Mouse (Mus musculus): ENCODE measurements at regions not wholly inside any gene's neighbourhood (a gene's known extent, or its start where the extent isn't known, plus 50 kb on each side); places are given as distances from the start of the nearest gene placed in this dataset.

GRCm38 (mm10) chr3:52859848-52860247 is 157.2 kb downstream of the Cog6 start:
- no peak for DNase-seq

GRCm38 (mm10) chr3:52859266-52859825 is 157.7 kb downstream of the Cog6 start:
- DNase-seq, result no peak

GRCm38 (mm10) chr3:52858259-52858658 is 158.8 kb downstream of the Cog6 start:
- no peak for DNase-seq

DNA sequence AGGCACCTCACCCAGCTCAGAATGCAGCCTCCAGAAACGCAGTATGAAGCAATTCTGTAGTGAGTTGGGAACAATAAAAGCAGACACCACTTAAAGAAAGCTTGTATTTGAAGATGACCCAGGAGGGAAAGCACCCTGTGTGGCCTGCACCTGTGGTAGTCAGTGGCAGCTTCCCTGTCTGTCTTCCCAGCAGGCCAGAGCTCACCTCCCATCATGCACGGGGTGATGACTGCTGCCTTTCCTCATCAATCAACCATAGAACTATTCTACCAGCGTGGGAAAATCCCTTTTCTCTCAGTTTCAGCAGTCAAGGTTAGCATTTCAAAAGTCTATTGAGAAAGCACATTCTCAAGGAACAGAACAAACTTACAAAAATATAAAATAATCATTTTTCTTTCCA is 160.0 kb downstream of the Cog6 start:
- no peak for DNase-seq

GRCm38 (mm10) chr3:52854560-52854959 is 162.5 kb downstream of the Cog6 start:
- no peak for DNase-seq

- DNase-seq, result no peak
Observed at GRCm38 (mm10) chr3:52853126-52853525, 163.9 kb downstream of the Cog6 start.

- DNase-seq, result no peak
Observed at GRCm38 (mm10) chr3:52845166-52845565, 171.9 kb downstream of the Cog6 start.

GRCm38 (mm10) chr3:52843998-52844397 is 173.0 kb downstream of the Cog6 start:
- peak; percentile 81 for DNase-seq

DNA sequence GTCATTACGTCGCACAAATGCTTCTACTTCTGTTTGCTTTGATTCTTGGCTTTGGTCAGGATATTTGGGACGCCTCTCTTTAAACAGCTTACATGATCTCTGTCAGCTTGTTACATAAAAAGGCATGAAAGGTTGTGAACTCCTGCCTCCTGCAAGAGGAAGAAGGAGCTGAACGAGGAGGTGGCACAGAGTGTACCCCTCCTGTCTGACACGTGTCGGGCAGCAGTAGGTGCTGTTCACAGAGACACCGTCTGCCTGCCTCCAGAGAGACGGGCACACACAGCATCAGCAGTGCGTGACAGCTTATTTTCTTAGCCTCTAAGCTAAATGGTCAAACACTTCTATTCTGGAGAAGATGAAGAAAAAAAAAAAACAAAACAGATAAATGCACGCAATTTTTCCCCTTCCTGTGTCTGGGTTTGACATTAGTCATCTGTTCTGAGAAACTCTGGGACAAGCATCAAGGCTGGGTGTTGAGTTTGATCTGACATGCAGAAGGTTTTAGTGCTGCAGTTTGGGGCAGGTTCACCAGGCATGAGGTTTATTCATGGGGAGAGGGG is 174.1 kb downstream of the Cog6 start:
- no peak for DNase-seq

DNA sequence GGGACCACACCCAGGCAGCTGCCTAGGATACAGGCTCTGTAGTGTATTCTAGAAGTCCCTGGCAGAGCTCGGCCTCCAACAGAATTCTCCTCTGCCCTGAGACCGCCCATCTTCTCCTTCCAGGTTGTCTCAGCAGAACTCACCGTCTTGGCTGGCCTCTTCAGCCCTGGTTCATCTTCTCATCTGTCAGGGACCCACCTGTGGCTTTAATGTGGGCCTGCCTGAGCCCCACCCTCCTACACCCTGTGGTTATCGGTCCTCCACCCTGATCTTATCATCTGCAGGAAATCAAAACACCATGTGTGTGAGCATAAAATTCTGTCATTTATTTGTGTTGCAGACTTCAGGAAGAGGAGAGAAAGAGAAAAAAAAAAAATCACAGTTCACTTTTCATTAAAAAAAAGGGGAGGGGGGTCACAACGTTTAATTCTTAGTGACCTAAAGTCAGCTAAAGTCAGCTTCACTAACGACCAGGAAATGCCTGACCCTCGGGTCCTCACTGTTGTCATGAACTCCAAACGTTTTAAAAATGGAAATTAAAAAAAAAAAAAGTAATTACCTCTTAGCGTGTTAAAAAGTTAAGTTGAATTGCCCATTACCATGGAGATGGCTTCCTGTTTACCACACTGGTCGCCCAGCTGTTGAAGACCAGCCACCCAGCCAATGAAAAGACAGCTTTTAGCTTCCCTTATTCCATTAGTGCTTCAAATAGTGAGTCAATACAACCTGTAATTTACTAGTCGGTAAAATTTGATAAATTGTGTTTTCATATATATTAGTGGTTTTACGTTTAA is 176.7 kb downstream of the Cog6 start:
- no peak for DNase-seq

DNA sequence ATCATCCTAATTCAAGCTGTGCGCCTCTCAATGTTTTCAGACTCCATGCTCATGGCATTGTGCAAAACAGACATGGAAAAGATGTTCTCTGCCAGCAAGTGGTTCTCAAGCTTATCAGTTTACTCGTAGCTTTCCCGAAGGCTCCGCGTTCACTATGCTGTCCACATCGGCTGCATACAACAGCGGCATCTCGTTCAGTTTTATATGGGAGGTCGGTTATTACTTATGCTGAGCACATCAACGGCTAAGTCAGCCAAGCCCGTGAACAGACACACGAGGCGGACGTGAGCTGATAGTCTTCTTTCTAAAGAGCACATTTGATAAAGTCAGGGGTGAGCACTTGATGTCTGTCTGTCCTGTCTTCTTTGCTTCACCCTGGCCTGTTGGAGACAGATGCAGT is 179.0 kb downstream of the Cog6 start:
- DNase-seq, result no peak

DNA sequence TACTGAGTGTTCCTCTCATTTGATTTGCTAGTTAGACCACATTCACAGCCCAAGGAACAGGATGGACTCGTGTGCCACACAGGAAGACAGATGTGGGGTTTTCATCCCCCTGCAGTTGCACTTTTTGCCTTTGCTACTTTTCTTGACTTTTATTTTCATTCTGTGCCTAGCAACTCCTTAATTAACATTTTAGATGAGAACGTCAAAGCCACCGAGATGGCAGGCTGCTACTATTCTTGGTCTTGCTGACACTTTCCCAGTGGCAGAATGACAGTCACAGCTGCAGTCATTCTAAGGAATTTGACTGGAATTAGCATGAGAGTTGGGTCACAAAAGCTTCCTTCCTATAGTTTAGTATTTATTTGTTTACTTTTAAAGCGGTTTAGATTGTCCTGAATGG is 179.5 kb downstream of the Cog6 start:
- no peak for DNase-seq

DNA sequence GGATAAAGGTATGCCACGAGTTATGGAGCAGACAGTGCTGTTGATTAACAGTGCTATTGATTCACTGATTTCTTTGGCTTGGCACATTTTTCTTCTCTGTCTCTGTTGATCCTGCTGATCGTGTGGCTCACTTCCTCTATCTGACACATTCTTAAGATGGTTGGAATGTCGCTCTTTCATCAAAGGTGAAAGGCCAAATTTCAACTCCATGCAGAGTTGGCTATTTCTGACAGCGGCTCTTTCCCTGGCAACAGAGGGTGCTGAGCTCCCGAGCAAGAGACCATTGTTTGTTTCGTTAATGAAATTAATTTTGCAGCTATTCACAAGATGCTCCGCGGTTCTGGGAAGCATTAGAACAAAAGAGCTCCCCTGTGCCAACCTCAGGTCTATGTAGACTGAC is 180.3 kb downstream of the Cog6 start:
- DNase-seq, result no peak

- DNase-seq, result no peak
Observed at GRCm38 (mm10) chr3:52832421-52832820, 184.6 kb downstream of the Cog6 start.

GRCm38 (mm10) chr3:52831986-52832385 is 185.1 kb downstream of the Cog6 start:
- no peak for DNase-seq

DNA sequence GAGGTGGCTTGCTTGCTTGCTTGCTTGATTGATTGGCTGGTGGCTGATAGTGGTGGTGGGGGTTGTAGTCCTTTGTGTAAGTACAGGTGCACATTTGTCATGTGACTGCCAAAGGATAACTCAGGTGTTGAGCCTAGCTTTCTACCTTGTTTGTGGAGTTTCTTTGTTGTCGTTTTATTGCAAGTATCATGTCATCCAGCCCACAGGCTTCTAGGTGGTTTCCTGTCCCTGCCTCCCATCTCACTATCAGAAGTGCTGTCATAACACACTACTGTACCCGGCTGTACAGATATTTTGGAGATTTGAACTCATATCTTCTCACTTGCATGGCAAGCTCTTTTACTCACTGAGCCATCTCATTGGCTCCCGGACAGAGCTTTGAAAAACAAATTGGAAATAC is 186.9 kb downstream of the Cog6 start:
- DNase-seq, result no peak

GRCm38 (mm10) chr3:52829069-52829468 is 188.0 kb downstream of the Cog6 start:
- DNase-seq, result no peak

DNA sequence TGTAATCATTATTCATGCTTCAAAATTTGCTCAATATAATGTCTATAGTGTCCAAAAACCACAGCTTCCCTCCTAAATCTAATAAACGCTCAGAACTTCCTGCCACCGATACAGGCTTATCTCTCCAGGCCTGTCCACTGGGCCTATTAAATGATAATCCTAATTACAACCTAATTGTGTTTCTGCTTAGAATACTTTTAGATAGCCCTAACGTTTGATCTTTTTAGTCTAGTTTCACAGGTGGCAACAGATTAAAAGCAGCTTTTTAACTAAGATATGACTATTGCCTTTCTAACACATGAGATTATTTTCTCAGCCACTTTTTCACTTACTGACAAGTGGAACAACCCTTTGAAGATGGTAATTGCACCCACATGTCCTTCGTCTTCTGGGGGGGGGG is 188.6 kb downstream of the Cog6 start:
- DNase-seq, result no peak

- DNase-seq, result no peak
Observed at GRCm38 (mm10) chr3:52822848-52823247, 194.2 kb downstream of the Cog6 start.

- no peak for DNase-seq
Observed at GRCm38 (mm10) chr3:52821450-52821849, 195.6 kb downstream of the Cog6 start.

DNA sequence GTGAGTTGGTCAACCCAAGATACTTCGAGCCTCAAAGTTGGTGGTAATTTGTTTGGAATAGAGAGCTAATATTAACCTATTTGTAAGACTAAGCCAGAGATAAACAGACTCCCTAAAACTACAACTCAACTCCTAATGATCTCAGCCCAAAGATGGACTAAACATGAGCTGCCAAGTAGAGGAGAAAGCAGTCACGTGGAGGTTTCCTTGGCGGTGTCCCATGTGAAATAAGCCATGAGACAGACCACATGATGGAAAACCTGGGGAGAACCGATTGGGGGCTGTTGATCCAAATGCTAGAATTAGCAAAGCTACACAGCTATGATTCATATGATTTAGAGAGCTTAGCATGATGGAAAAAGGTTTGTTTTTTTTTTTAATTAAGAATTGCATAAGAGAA is 198.6 kb downstream of the Cog6 start:
- DNase-seq, result no peak

- DNase-seq, result no peak
Observed at GRCm38 (mm10) chr3:52817416-52817815, 199.6 kb downstream of the Cog6 start.

DNA sequence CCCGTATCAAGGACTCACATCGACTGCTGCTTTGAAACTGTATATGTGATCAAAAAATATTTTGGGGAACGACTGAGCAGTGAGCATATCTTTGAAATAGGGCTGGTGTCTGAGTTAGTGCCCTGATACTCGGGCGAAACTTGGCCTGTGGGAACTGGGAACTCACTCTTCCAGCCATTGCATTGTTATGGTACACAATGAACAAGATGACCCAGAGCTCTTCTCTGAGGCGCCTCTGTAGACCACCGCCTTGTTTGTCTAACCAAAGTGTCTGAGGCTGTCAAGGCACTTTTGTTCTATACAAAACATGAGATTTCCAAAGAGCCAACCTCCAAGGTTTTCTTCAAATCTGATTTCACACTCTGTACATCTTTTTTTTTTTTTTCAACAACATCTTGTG is 201.5 kb downstream of the Cog6 start:
- no peak for DNase-seq

DNA sequence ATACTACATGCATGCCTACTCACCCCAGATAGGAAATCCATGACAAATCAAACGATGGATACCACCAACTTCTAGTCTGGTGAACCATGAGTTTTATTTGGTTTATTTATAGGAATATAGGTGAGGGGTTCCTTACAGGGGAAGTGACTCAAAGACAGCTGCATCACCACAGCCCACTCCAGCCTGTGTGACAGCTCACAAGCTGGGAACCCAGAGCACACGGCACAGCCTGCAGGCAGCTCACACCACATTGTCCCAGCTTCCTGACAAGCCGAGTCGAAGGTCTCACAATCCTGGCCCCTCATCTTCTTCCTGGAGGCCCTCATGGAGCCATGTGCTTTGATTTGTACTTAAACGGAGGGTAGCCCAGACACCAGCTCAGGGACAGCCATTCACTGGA is 214.7 kb downstream of the Cog6 start:
- no peak for DNase-seq

DNA sequence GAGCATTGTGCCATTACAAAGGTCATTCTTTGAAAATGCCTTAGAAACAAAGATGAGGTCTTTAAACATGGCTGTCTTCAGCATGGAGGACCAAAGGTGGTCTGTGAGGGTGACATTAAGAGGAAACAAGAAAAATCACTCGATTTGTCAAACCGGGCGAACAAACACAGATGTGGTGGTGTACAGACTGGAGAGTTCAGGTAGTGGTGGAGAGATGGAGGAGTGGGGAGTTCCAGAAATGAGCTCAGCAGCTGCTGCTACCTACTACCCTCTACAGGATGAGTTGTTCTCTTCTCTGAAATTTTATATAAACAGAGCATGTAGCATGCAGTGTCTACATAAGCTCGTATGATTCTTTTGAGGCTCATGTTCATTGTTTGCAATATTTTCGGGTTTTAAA is 215.6 kb downstream of the Cog6 start:
- no peak for DNase-seq
